Mouse (Mus musculus): ENCODE measurements at regions not wholly inside any gene's neighbourhood (a gene's known extent, or its start where the extent isn't known, plus 50 kb on each side); places are given as distances from the start of the nearest gene placed in this dataset.
"Not testable (repeated sequence)": the region's sequence is repeated elsewhere in the genome, so short reads cannot be mapped to it uniquely, and the experiment has no call there.

DNA sequence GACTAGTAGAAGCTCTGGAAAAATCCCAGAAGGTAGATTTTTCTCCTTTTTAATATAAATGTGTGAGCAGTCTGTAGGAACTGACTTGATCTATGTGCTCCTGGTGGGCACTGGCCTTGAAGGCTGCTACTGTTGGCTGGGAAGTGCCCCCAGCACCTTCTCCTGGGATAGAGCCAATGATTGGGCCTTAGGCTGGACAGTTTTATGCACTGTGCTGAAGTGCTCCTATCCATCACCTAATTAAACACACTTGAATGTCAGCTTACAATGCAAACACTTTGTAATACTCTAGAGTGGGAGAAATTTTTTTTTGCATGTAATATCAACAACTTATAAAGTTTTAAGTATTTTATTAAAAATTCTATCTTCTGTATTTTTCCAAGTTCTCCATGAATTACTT, 266.5 kb downstream of the Lyplal1 start:
- DNase-seq, result no peak

DNA sequence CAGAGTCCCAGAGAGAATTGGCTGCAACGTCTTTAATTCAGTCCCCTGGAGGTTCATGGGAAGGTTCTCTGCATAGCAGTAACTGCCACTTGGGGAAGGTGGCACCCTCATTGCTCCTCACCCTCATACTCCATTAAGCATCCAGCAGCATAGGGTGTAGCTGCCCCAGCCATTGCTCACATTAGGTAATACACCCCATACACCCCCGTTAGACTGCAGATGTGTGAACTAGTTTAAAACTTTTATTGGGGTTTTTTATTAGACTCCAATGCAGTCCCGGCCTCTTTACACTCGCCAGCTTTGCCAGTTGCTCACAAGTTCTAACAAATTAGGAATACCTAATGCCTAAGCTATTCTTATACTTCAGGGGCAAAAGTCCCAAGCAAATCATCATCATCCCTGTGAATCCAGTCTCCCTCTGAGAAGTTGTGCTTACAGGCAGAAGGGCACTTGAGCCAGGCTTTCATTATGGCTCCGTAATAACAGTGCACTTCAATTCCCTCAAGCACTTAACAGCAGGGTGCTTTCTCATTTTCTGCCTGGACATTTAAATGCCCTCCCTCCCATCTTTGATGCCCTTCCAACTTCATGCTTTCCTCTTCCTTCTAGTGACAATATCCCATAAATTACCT, 265.7 kb downstream of the Lyplal1 start:
- DNase-seq, result no peak

- DNase-seq, result no peak
Observed at GRCm38 (mm10) chr1:185861692-185862091, 255.4 kb downstream of the Lyplal1 start.

- no peak for DNase-seq
Observed at GRCm38 (mm10) chr1:185865945-185866344, 251.2 kb downstream of the Lyplal1 start.

DNA sequence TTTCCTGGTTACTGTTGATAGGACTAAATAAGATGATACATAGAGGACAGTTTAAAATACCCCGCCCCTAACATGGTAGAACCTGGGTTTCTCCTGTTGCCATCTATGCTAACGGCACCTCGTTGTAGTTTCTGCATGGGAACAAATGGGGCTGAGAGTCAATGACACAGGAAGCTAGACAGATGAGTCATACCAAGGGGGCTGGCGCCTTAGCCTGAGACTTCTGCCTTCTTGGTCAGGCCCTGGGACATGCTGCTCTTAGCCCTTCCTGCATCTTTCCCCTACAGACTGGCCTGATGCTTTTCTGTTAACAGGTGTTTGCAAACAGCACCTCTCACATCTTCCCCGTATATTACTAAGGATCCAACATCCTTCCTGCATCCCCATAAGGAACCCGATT, 250.5 kb downstream of the Lyplal1 start:
- DNase-seq, result no peak

- DNase-seq, result no peak
Observed at GRCm38 (mm10) chr1:185867018-185867417, 250.1 kb downstream of the Lyplal1 start.

DNA sequence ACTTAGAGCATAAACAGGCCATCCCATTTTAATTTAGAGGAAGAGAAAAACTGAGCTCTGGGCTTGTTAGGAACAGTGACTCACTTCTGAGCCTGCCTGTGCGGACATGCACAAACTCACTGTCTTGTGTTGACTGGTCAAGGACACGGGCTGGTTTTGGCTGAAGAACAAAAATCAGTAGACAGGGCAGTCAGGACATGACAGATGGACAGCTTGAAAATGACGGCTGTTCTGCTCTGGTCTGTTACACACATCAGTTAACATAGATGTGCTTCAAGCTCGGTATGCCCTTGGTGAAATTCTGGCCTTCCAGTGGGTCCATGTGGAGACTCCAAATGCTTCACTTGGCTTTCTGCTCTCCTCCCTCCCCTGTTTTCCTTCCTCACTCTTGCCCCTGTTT, 248.4 kb downstream of the Lyplal1 start:
- no peak for DNase-seq

- no peak for DNase-seq
Observed at GRCm38 (mm10) chr1:185887031-185887430, 230.1 kb downstream of the Lyplal1 start.

- no peak for DNase-seq
Observed at GRCm38 (mm10) chr1:185891814-185892213, 225.3 kb downstream of the Lyplal1 start.

DNA sequence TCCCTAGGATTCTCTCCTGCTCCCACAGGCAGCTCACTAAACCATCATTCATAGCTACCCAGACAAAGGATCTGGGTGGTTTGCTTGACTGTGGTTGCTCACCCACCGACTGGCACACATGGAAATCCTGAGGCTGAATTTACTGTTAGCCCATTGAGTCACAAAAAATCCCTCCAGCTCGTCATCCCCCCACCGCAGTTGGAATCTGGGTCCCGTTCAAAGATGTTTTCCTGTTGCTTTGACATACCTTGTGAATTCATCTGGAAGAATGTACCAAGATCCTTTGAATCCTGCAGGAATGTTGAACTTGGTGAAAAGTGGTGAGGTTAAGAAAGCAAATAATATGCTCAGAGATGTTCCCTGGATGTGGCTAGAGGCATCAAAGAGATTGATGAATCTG, 223.7 kb downstream of the Lyplal1 start:
- no peak for DNase-seq

- no peak for DNase-seq
Observed at GRCm38 (mm10) chr1:185898475-185898874, 218.6 kb downstream of the Lyplal1 start.

DNA sequence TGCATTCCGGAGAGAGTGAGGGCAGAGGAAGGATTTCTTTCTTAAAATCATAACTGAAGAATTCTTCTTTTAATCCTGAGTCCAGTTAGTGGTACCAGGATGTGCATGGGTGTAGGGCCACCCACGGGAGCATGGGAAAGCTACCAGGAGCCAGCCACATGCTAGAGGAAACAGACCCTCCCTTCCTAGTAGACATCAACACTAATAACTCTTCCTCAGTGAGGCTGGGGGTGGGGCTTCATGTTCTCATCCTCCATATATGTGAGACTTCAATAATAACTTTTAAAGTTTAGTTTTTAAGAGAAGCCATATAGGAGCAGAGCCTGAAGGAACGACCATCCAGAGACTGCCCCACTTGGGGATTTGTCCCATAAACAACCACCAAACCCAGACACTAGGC, 216.8 kb downstream of the Lyplal1 start:
- DNase-seq, result no peak

- no peak for DNase-seq
Observed at GRCm38 (mm10) chr1:185902395-185902794, 214.7 kb downstream of the Lyplal1 start.

- no peak for DNase-seq
Observed at GRCm38 (mm10) chr1:185905666-185906065, 211.4 kb downstream of the Lyplal1 start.

- DNase-seq, result no peak
Observed at GRCm38 (mm10) chr1:185915579-185915978, 201.5 kb downstream of the Lyplal1 start.

DNA sequence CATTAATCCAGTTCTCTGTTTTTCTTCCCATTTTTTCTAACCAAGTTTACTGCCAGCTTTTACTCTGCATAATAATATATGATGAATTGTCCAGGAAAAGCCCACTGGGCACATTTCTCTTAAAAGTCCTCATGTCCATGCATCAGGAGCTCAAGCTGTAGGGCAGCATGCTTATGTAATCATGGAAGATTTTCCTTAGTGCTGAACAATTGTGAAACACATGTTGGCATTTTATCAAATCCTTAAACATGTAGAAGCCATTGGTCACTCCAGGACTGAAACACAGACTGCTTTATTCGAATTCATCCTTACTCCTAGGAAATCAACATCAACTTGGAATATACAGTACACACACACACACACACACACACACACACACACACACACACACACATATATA, 198.4 kb downstream of the Lyplal1 start:
- DNase-seq, result no peak

DNA sequence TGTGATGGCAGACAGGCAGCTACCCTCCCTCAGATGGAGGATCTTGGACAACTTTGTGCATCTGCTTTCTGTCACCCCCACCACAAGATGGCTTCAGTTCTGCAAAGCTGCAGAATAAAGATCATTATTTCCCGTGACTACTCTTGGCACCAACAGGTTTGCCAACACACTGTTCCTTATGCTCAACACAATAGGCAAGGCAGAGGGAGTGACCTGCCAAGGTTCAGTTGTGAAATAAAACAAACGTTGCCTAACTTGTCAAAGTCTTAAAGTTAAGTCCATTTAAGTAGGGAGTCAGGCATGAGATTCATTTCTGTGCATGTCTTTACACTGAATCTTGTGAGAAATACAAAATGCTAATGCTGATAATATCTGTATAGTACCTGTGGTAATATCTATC, 193.4 kb downstream of the Lyplal1 start:
- DNase-seq, result no peak

DNA sequence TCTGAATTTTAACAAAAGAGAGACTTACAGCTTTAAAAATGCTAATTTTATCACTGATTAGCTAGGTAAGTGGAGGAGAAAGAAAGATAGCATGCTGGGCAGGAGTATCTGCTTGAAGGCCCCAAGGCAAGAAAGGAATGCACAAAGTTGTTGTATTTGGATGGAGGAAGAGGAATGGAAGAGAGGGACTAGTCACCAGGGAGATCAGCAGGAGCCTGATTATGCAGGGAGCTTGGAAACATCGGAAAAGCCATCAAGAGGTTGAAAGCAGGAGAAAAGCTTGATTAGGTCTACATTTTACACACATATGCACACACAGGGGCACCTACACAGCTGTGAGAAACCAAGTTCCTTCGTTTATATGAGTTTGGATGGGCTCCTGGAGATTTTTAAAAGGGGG, 188.1 kb downstream of the Lyplal1 start:
- DNase-seq, result no peak

DNA sequence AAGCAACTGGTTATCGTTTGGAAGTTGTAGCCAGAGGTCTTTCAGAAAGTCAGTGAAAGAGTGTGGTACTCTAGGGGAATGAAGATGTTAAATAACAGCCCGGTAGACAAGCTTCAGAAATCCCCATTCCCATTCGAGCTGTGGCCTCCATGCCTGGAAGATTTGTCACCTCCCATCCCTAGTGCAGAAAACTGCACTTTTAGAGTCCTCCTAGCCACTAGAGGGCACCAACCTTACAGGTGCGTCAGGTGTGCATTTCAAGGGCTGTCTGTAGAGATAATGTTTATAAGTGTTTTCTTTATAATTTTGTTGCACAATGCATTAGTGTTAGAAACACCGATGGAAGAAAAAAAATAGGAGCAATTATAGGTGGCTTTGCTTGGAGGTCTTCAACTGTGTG, 187.3 kb downstream of the Lyplal1 start:
- DNase-seq, result no peak

- no peak for DNase-seq
Observed at GRCm38 (mm10) chr1:185933623-185934022, 183.5 kb downstream of the Lyplal1 start.

- no peak for DNase-seq
Observed at GRCm38 (mm10) chr1:185937026-185937425, 180.1 kb downstream of the Lyplal1 start.

- DNase-seq, result no peak
Observed at GRCm38 (mm10) chr1:185939914-185940313, 177.2 kb downstream of the Lyplal1 start.

DNA sequence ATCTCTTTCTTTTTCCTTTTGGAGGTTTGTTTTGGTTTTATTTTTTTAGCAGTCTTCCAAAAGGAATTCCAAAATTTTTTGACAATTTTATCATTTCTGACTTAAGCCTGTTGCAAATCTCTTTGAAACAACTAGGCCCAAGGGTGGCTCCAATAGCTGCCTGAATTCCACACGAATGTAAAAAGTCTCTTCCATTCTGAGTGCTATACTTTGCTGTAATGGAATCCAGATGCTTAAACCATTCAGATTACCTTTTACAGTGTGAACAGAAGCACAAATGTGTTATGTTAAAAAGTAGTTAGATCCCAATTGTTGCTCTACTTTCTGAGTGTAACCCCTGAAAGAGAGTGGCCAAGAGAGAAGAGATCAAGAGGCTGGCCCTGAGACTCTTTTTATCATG, 176.6 kb downstream of the Lyplal1 start:
- no peak for DNase-seq

DNA sequence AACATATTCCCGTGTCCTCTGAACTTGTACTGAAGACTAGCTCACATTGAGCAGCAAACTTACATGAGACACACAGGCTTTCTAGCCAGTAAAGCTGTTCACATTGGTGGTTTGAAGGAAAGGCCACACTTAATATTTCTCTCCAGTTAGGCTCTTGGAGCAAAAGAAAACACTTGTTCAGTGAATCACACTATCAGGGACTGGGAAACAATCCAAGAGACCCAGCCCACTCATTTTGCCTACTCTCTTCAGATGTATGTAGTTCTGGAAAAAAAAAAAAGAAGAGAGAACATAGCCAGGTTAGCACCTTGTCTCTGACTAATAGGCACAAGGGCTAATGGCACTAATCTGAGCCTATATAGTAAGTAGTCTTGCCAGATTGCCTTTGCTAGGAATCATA, 165.9 kb downstream of the Lyplal1 start:
- DNase-seq, result no peak

- not testable (repeated sequence) for DNase-seq
Observed at GRCm38 (mm10) chr1:185955821-185956220, 161.3 kb downstream of the Lyplal1 start.

DNA sequence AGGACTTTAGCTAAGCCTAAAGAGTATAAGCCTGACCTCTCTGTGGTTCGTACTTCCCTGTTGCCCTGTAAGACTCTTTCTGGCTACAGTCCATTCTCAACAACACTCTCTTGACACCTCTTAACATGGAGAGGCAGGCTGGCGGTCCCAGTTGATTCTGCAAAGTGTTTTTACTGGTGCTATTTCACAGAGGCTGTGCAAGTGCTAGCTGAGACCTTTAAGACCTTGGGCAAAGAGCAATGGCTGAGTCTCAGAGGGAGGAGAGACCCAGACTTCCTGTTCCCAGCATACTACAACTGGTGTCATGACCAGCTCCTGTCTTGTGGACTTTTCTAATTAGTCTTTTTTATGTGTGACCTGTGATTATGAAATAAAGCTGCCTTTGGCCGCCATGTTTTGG, 159.6 kb downstream of the Lyplal1 start:
- DNase-seq, result no peak

All from B cell, adult 2 months (primary cell).